ENCODE assay signal across 4 mouse cellular contexts in genomic region chr11:5934531-5934930, GRCm38 (mm10). TPM values are rescaled to one million over a fixed set of nuclear protein-coding genes. Genes with fewer than 3 reads are reported as not detected.
"Had no signal": no experiment of that assay in that cellular context is flagged by ENCODE, and none has a peak within 500 bp of the region (broad histone marks: within the 10 kb centered on the region; RNA-seq: fewer than 3 reads in every experiment).

No protein-coding gene starts in this region.

RNA-seq across cellular contexts. Expression of gene Gck, which starts 15.3 kb away (rescaled TPM):
- polyA plus RNA-seq: inflammation-experienced regulatory T-cells, adult 6 months had no signal

RNA-seq across cellular contexts. Expression of gene Myl7, which starts 35.9 kb away (rescaled TPM):
- polyA plus RNA-seq: hindbrain, embryonic 14.5 days; hindbrain, embryonic 16.5 days; hindbrain, postnatal 0 days; inflammation-experienced regulatory T-cells, adult 6 months had no signal
